Mouse (Mus musculus) embryonic fibroblast, embryonic 13.5 days (primary cell): ENCODE data around the gene Tapbp.

Source experiments
- CTCF ChIP-seq: IDR thresholded peaks from 2 replicates; pipeline ENCODE4 v1.5.1; 2011; ENCODE audit warnings: mild to moderate bottlenecking, control low read depth, low read length, moderate library complexity, borderline replicate concordance; ENCODE audit not compliant: insufficient read depth
- POLR2A ChIP-seq: IDR thresholded peaks from 2 replicates; pipeline ENCODE4 v1.6.1; 2011; ENCODE audit warnings: low read depth, mild to moderate bottlenecking, control low read depth, low read length, moderate library complexity

DNA sequence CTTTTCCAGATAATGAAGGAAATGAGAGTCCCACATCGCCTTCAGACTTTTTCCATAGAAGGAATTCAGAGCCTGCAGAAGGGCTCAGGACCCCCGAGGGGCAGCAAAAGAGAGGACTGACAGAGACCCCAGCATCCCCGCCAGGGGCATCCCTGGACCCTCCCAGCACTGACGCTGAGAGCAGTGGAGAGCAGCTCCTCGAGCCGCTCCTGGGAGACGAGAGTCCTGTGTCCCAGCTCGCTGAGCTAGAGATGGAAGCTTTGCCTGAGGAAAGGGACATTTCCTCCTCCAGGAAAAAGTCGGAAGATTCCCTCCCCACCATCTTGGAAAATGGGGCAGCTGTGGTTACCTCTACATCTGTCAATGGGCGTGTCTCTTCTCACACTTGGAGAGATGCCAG, 2.4 kb upstream of the Tapbp start:
- TF ChIP-seq POLR2A (no peak), CTCF (no peak)
